Mouse (Mus musculus): ENCODE measurements around the gene Pamr1. TPM values are rescaled to one million over a fixed set of nuclear protein-coding genes. Genes with fewer than 3 reads are reported as not detected.

The Pamr1 gene
- polyA plus RNA-seq (2014; fragmentation: Nextera tagmentation; extraction: Ambion mirVana): 12.8 and 23.9 TPM in 2 replicates

GRCm38 (mm10) chr2:102549611-102550266, at the start of gene Pamr1:
Pamr1 (plus strand) TSS chr2:102550012.
- Histone ChIP-seq H3K4me3 (ENCODE audit: low read length) (peak within 1 kb of the TSS; percentile 36), H3K27me3 (ENCODE audit: control insufficient read depth, insufficient read depth, low read length) (no peaks in the 10 kb centered on the region), H3K36me3 (ENCODE audit: control insufficient read depth, insufficient read depth, low read length) (no peaks in the 10 kb centered on the region), H3K4me2 (replicated peaks; ENCODE audit: low read depth, low read length) (peak within 1 kb of the TSS; percentile 51), H3K9me3 (ENCODE audit: control insufficient read depth, low read length) (no peaks in the 10 kb centered on the region), H3K9ac (ENCODE audit: low read depth, low read length) (peak within 1 kb of the TSS; percentile 2; the same call in 1 of the 2 replicates), H3K4me1 (ENCODE audit: control insufficient read depth, insufficient read depth, low read length) (peaks cover 17% of the 10 kb centered on the region; the same call in 1 of the 2 replicates), H3K27ac (ENCODE audit: low read depth, low read length) (peak within 1 kb of the TSS; percentile 49; the same call in 1 of the 2 replicates)
- WGBS: 1% methylated on average over 26 of the region's 26 CpGs
- ATAC-seq (ENCODE audit: low FRiP score, low TSS enrichment): peak; percentile 78

DNA sequence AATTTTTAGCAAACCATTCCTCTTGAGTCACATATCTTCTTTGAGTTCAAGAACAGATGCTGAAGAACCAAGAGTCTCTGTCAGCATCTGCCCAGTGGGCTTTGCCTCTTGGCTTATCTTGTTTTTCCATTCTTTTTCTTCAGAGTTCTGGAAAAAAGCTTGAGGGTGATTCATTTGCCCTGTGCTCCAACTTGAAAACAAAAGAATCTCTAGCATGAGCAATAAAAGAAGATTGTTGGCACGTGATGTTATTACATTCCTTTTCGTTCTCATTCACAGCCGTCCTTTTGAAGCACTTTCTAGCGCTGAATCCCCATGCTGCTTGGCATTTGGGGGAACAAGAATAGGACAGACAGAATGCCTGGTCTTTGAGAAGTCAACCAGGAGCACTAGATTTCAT, 42.2 kb upstream of the Pamr1 start:
- Histone ChIP-seq H3K4me2 (replicated peaks; ENCODE audit: low read depth, low read length) (no peak overlapping the region), H3K27ac (ENCODE audit: low read depth, low read length) (no peak overlapping the region), H3K4me1 (ENCODE audit: control insufficient read depth, insufficient read depth, low read length) (no peaks in the 10 kb centered on the region), H3K9me3 (ENCODE audit: control insufficient read depth, low read length) (no peaks in the 10 kb centered on the region), H3K27me3 (ENCODE audit: control insufficient read depth, insufficient read depth, low read length) (no peaks in the 10 kb centered on the region), H3K36me3 (ENCODE audit: control insufficient read depth, insufficient read depth, low read length) (no peaks in the 10 kb centered on the region), H3K4me3 (ENCODE audit: low read length) (no peak overlapping the region), H3K9ac (ENCODE audit: low read depth, low read length) (no peak overlapping the region)
- ATAC-seq (ENCODE audit: low FRiP score, low TSS enrichment): no peak
- 58% methylated on average over 4 of the region's 4 CpGs for WGBS

GRCm38 (mm10) chr2:102508154-102508553, 41.7 kb upstream of the Pamr1 start:
- WGBS: 29% methylated on average over 1 of the region's 1 CpGs
- Histone ChIP-seq H3K9ac (ENCODE audit: low read depth, low read length) (no peak overlapping the region), H3K36me3 (ENCODE audit: control insufficient read depth, insufficient read depth, low read length) (no peaks in the 10 kb centered on the region), H3K27me3 (ENCODE audit: control insufficient read depth, insufficient read depth, low read length) (no peaks in the 10 kb centered on the region), H3K9me3 (ENCODE audit: control insufficient read depth, low read length) (peaks cover 4% of the 10 kb centered on the region), H3K4me1 (ENCODE audit: control insufficient read depth, insufficient read depth, low read length) (no peaks in the 10 kb centered on the region), H3K4me2 (replicated peaks; ENCODE audit: low read depth, low read length) (no peak overlapping the region), H3K4me3 (ENCODE audit: low read length) (no peak overlapping the region), H3K27ac (ENCODE audit: low read depth, low read length) (no peak overlapping the region)
- ATAC-seq (ENCODE audit: low FRiP score, low TSS enrichment): no peak

- no peak for ATAC-seq (ENCODE audit: low FRiP score, low TSS enrichment)
- no peaks in the 10 kb centered on the region for H3K9me3 ChIP-seq (ENCODE audit: control insufficient read depth, low read length)
- H3K4me3 ChIP-seq (ENCODE audit: low read length): no peak overlapping the region
- H3K9ac ChIP-seq (ENCODE audit: low read depth, low read length): no peak overlapping the region
- H3K36me3 ChIP-seq (ENCODE audit: control insufficient read depth, insufficient read depth, low read length): no peaks in the 10 kb centered on the region
- H3K4me1 ChIP-seq (ENCODE audit: control insufficient read depth, insufficient read depth, low read length): no peaks in the 10 kb centered on the region
- no peak overlapping the region for H3K27ac ChIP-seq (ENCODE audit: low read depth, low read length)
- H3K4me2 ChIP-seq (replicated peaks; ENCODE audit: low read depth, low read length): no peak overlapping the region
- H3K27me3 ChIP-seq (ENCODE audit: control insufficient read depth, insufficient read depth, low read length): no peaks in the 10 kb centered on the region
Measured at GRCm38 (mm10) chr2:102519956-102520355, 29.9 kb upstream of the Pamr1 start.

DNA sequence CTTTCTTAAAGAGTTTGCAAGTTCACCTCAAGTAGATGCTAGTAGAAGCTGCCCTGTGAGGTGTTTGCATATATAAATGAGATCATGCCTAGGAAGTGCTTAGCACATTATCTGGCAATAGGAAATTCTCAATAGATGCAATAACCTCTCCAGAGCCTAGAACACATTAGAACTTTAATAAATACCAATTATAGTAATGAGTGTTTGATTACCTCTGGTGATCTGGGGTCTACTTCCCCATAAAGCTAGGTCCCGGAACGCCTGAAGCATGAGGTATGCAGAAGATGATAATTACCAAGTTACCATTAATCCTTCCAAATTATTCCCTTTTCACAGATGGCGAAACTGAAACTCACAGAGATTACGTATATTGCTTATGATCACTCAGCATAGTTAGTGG, 22.2 kb upstream of the Pamr1 start:
- Histone ChIP-seq H3K4me2 (replicated peaks; ENCODE audit: low read depth, low read length) (no peak overlapping the region), H3K9me3 (ENCODE audit: control insufficient read depth, low read length) (no peaks in the 10 kb centered on the region), H3K27ac (ENCODE audit: low read depth, low read length) (no peak overlapping the region), H3K27me3 (ENCODE audit: control insufficient read depth, insufficient read depth, low read length) (no peaks in the 10 kb centered on the region), H3K9ac (ENCODE audit: low read depth, low read length) (no peak overlapping the region), H3K4me1 (ENCODE audit: control insufficient read depth, insufficient read depth, low read length) (no peaks in the 10 kb centered on the region), H3K36me3 (ENCODE audit: control insufficient read depth, insufficient read depth, low read length) (no peaks in the 10 kb centered on the region), H3K4me3 (ENCODE audit: low read length) (no peak overlapping the region)
- WGBS: 92% methylated on average over 4 of the region's 4 CpGs
- no peak for ATAC-seq (ENCODE audit: low FRiP score, low TSS enrichment)

DNA sequence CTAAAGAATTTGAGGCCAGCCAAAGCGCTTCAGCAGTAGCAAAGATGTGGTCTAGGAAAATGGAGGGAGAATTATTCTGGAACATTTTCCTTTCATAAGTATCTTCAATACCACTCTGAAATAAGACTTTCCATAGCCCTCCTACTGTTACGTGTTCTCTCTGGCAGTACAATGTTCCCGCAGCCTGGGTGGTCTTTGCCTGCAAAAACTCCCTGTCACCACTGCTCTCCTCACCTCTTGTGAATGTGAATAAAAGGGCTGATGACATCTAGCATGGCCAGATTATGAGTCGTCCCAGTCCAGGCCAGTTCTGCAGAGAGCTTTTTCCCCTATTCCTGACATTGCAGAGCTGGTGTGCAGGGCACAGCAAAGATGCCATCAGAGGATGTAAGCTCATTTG, 16.4 kb upstream of the Pamr1 start:
- Histone ChIP-seq H3K27me3 (ENCODE audit: control insufficient read depth, insufficient read depth, low read length) (no peaks in the 10 kb centered on the region), H3K36me3 (ENCODE audit: control insufficient read depth, insufficient read depth, low read length) (no peaks in the 10 kb centered on the region), H3K9ac (ENCODE audit: low read depth, low read length) (no peak overlapping the region), H3K4me2 (replicated peaks; ENCODE audit: low read depth, low read length) (no peak overlapping the region), H3K9me3 (ENCODE audit: control insufficient read depth, low read length) (no peaks in the 10 kb centered on the region), H3K4me3 (ENCODE audit: low read length) (no peak overlapping the region), H3K27ac (ENCODE audit: low read depth, low read length) (no peak overlapping the region), H3K4me1 (ENCODE audit: control insufficient read depth, insufficient read depth, low read length) (no peaks in the 10 kb centered on the region)
- WGBS: 78% methylated on average over 4 of the region's 4 CpGs
- ATAC-seq (ENCODE audit: low FRiP score, low TSS enrichment): no peak

DNA sequence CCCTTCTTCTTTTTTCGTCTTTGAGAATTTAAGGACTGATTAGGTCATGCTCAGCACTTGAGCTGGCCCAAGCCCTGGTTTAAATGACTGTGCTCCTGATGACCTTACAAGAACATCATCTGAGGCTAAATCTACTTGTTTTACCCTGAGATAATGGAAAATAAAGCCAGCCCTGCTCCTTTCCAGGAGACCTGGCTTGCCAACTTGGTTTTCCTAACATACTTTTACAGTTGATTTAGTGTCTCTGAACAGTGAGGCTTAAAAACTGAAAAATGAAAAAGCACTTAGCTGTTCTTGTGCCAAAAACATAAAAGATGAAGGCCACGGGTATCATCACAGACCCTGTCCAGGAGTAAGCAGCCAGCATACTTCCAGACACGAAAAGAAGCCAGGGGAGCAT, 13.0 kb upstream of the Pamr1 start:
- Histone ChIP-seq H3K4me2 (replicated peaks; ENCODE audit: low read depth, low read length) (no peak overlapping the region), H3K27ac (ENCODE audit: low read depth, low read length) (no peak overlapping the region), H3K9me3 (ENCODE audit: control insufficient read depth, low read length) (no peaks in the 10 kb centered on the region), H3K27me3 (ENCODE audit: control insufficient read depth, insufficient read depth, low read length) (peaks cover 4% of the 10 kb centered on the region; the same call in 1 of the 2 replicates), H3K4me1 (ENCODE audit: control insufficient read depth, insufficient read depth, low read length) (0 out of 2 replicates have a peak, but pooled peaks cover 7% of the 10 kb centered on the region), H3K36me3 (ENCODE audit: control insufficient read depth, insufficient read depth, low read length) (no peaks in the 10 kb centered on the region), H3K9ac (ENCODE audit: low read depth, low read length) (no peak overlapping the region), H3K4me3 (ENCODE audit: low read length) (no peak overlapping the region)
- no peak for ATAC-seq (ENCODE audit: low FRiP score, low TSS enrichment)
- WGBS: 85% methylated on average over 3 of the region's 3 CpGs

DNA sequence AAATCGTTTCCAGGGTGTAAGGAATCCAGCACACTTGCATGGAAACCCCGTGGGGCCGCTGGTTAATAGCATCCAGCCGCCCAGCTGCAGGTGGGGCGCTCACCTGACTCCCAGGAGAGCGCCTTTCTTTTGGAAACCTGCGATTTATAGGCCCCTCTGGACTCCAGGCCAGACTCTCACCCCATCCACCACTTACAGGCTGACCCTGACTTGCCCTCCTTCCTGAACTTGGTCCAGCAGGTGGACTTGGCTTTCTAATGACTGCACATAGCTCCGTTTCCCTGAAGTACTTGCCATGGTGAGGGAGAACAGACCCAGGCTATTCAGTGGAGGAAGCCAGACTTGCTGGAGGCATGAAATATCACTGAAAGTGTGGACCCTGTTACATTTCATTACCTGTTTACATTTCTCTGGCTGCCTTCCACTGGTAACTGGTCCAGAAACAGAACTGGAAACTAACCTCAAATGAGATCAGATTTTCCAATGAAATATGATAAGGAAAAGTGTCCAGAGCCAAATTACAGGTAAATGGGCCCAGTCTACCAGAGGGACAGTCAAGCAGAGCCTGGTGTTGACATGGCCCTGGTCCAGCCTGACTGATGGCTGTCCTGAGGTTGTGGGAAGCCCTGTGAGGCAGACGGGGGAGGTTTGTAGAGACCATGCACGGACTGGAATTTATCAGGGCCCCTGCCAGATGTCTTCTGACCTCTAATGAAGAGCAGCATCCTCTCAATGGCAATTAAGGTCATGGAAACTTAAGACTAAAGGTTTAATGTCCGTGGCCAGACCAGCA, 9.2 kb upstream of the Pamr1 start:
- ATAC-seq (ENCODE audit: low FRiP score, low TSS enrichment): 0 out of 2 replicates have a peak, but pooled peaks have one; percentile 43
- Histone ChIP-seq H3K4me2 (replicated peaks; ENCODE audit: low read depth, low read length) (no peak overlapping the region), H3K4me3 (ENCODE audit: low read length) (no peak overlapping the region), H3K9ac (ENCODE audit: low read depth, low read length) (no peak overlapping the region), H3K9me3 (ENCODE audit: control insufficient read depth, low read length) (no peaks in the 10 kb centered on the region), H3K4me1 (ENCODE audit: control insufficient read depth, insufficient read depth, low read length) (0 out of 2 replicates have a peak, but pooled peaks cover 7% of the 10 kb centered on the region), H3K36me3 (ENCODE audit: control insufficient read depth, insufficient read depth, low read length) (no peaks in the 10 kb centered on the region), H3K27ac (ENCODE audit: low read depth, low read length) (no peak overlapping the region), H3K27me3 (ENCODE audit: control insufficient read depth, insufficient read depth, low read length) (peaks cover 4% of the 10 kb centered on the region; the same call in 1 of the 2 replicates)
- 31% methylated on average over 11 of the region's 11 CpGs for WGBS
